Mouse (Mus musculus) embryonic facial prominence, embryonic 14.5 days (tissue): ENCODE measurements around the gene Tbc1d10b. TPM values are rescaled to one million over a fixed set of nuclear protein-coding genes. Genes with fewer than 3 reads are reported as not detected.
A peak's percentile ranks its signal among the peaks of the same experiment; 100 is the strongest.

Source experiments
- ATAC-seq: fragments of 200-750 bp; cut with Nextera tagmentation; 2 replicates; pipeline ENCODE4 v1.8.0; 2017; ENCODE audit warnings: low read depth, moderate number of reproducible peaks, moderate TSS enrichment
- DNase-seq: peaks from one replicate; pipeline ENCODE4 v3.0.0-alpha.2; 2015; ENCODE audit warnings: low spot score
- H3K27ac ChIP-seq: fragments of 300-500 bp; sonication (generic); replicated peaks from 2 replicates; pipeline ENCODE4 v1.5.1; 2014; ENCODE audit warnings: low read depth, mild to moderate bottlenecking, low read length, moderate library complexity
- H3K27me3 ChIP-seq: fragments of 300-500 bp; sonication (generic); replicated peaks from 2 replicates; pipeline ENCODE4 v1.6.1; 2014; ENCODE audit warnings: low read length; ENCODE audit not compliant: control insufficient read depth, insufficient read depth
- H3K36me3 ChIP-seq: fragments of 300-500 bp; sonication (generic); 2 replicates; pipeline ENCODE4 v1.6.1; 2014; ENCODE audit warnings: low read length, mixed read lengths; ENCODE audit not compliant: control insufficient read depth, insufficient read depth
- H3K4me1 ChIP-seq: fragments of 300-500 bp; sonication (generic); 2 replicates; pipeline ENCODE4 v1.6.1; 2014; ENCODE audit warnings: antibody characterized with exemption, low read length; ENCODE audit not compliant: control insufficient read depth, insufficient read depth
- H3K4me2 ChIP-seq: fragments of 300-500 bp; sonication (generic); 2 replicates; pipeline ENCODE4 v1.6.1; 2014; ENCODE audit warnings: low read depth, mild to moderate bottlenecking, low read length, moderate library complexity, mixed read lengths
- H3K4me3 ChIP-seq: fragments of 300-500 bp; sonication (generic); 2 replicates; pipeline ENCODE4 v1.5.1; 2014; ENCODE audit warnings: low read depth, mild to moderate bottlenecking, low read length
- H3K9ac ChIP-seq: fragments of 300-500 bp; sonication (generic); 2 replicates; pipeline ENCODE4 v1.6.1; 2014; ENCODE audit warnings: low read depth, mild to moderate bottlenecking, low read length, moderate library complexity, mixed read lengths
- H3K9me3 ChIP-seq: fragments of 300-500 bp; sonication (generic); 2 replicates; pipeline ENCODE4 v1.6.1; 2016; ENCODE audit warnings: low read length; ENCODE audit not compliant: control insufficient read depth
- WGBS: fragments of 180-500 bp; shearing (Covaris S2); extraction: QIAGEN DNeasy Blood & Tissue Kit; methylation state at CpG from one replicate; pipeline ENCODE4 v1.1.7; 2014; 5-methylcytosine and 5-hydroxymethylcytosine counted together
- polyA plus RNA-seq: library from polyadenylated mRNA; unstranded; fragments of >200 nt; fragmentation: Nextera tagmentation; extraction: Ambion mirVana; gene quantifications from 2 replicates; pipeline ENCODE4 v1.2.1, GENCODE M21; 2014

The Tbc1d10b gene
- polyA plus RNA-seq, 1 experiment from 2014 or later = 25.0 TPM

- Histone ChIP-seq H3K4me1 (no peaks in the 10 kb centered on the region), H3K36me3 (no peaks in the 10 kb centered on the region), H3K9ac (no peak overlapping the region), H3K27me3 (no peaks in the 10 kb centered on the region), H3K9me3 (no peaks in the 10 kb centered on the region), H3K27ac (no peak overlapping the region), H3K4me3 (no peak overlapping the region), H3K4me2 (no peak overlapping the region)
- 79% methylated on average over 6 of the region's 6 CpGs for WGBS
- DNase-seq (no peak), ATAC-seq (no peak)
Measured at GRCm38 (mm10) chr7:127220440-127220839, 12.2 kb upstream of the Tbc1d10b start.

GRCm38 (mm10) chr7:127218670-127219069 is 10.4 kb upstream of the Tbc1d10b start:
- Histone ChIP-seq H3K36me3 (no peaks in the 10 kb centered on the region), H3K27ac (no peak overlapping the region), H3K9ac (no peak overlapping the region), H3K4me2 (no peak overlapping the region), H3K27me3 (no peaks in the 10 kb centered on the region), H3K4me1 (no peaks in the 10 kb centered on the region), H3K9me3 (no peaks in the 10 kb centered on the region), H3K4me3 (no peak overlapping the region)
- ATAC-seq (no peak), DNase-seq (no peak)
- 88% methylated on average over 4 of the region's 4 CpGs for WGBS

GRCm38 (mm10) chr7:127217901-127218642 is 9.8 kb upstream of the Tbc1d10b start:
- no peak for ATAC-seq
- 77% methylated on average over 9 of the region's 10 CpGs for WGBS
- no peak overlapping the region for H3K9ac ChIP-seq

GRCm38 (mm10) chr7:127217475-127217874 is 9.2 kb upstream of the Tbc1d10b start:
- Histone ChIP-seq H3K4me2 (no peak overlapping the region), H3K4me1 (no peaks in the 10 kb centered on the region), H3K36me3 (no peaks in the 10 kb centered on the region), H3K9ac (no peak overlapping the region), H3K27me3 (no peaks in the 10 kb centered on the region), H3K4me3 (no peak overlapping the region), H3K27ac (no peak overlapping the region), H3K9me3 (no peaks in the 10 kb centered on the region)
- 83% methylated on average over 6 of the region's 6 CpGs for WGBS
- ATAC-seq (no peak), DNase-seq (no peak)

More at GRCm38 (mm10) chr7:127217901-127218642, 9.8 kb upstream of the Tbc1d10b start:
- H3K9me3 ChIP-seq = no peaks in the 10 kb centered on the region
- H3K4me2 ChIP-seq = no peak overlapping the region
- H3K27me3 ChIP-seq = no peaks in the 10 kb centered on the region
- no peaks in the 10 kb centered on the region for H3K36me3 ChIP-seq
- no peak overlapping the region for H3K4me3 ChIP-seq
- no peak overlapping the region for H3K27ac ChIP-seq
- no peak for DNase-seq
- no peaks in the 10 kb centered on the region for H3K4me1 ChIP-seq

- H3K36me3 ChIP-seq = no peaks in the 10 kb centered on the region
- H3K27ac ChIP-seq = no peak overlapping the region
- no peak overlapping the region for H3K9ac ChIP-seq
- no peaks in the 10 kb centered on the region for H3K9me3 ChIP-seq
- no peaks in the 10 kb centered on the region for H3K27me3 ChIP-seq
- 94% methylated on average over 4 of the region's 5 CpGs for WGBS
- H3K4me1 ChIP-seq = no peaks in the 10 kb centered on the region
- no peak overlapping the region for H3K4me2 ChIP-seq
- no peak for ATAC-seq
- DNase-seq = no peak
- H3K4me3 ChIP-seq = no peak overlapping the region
Measured at GRCm38 (mm10) chr7:127216307-127216706, 8.0 kb upstream of the Tbc1d10b start.

GRCm38 (mm10) chr7:127214981-127215871 is 7.0 kb upstream of the Tbc1d10b start:
- Histone ChIP-seq H3K27me3 (no peaks in the 10 kb centered on the region), H3K9me3 (no peaks in the 10 kb centered on the region), H3K4me1 (no peaks in the 10 kb centered on the region), H3K27ac (no peak overlapping the region), H3K4me3 (peak overlapping the region; percentile 32), H3K4me2 (peak overlapping the region; percentile 58), H3K9ac (peak overlapping the region; percentile 51), H3K36me3 (no peaks in the 10 kb centered on the region)
- 28% methylated on average over 26 of the region's 33 CpGs for WGBS
- ATAC-seq (peak; percentile 23), DNase-seq (peak; percentile 83)

- 25% methylated on average over 14 of the region's 21 CpGs for WGBS
- H3K27ac ChIP-seq = no peak overlapping the region
- peak overlapping the region; percentile 32 for H3K4me3 ChIP-seq
- H3K4me1 ChIP-seq = 0 out of 2 replicates have a peak, but pooled peaks cover 2% of the 10 kb centered on the region
- H3K4me2 ChIP-seq = peak overlapping the region; percentile 58
- no peaks in the 10 kb centered on the region for H3K36me3 ChIP-seq
- no peak for ATAC-seq
- peak; percentile 39 for DNase-seq
- H3K9me3 ChIP-seq = no peaks in the 10 kb centered on the region
- H3K27me3 ChIP-seq = no peaks in the 10 kb centered on the region
- peak overlapping the region; percentile 51 for H3K9ac ChIP-seq
Measured at GRCm38 (mm10) chr7:127214521-127214920, 6.3 kb upstream of the Tbc1d10b start.

- H3K9ac ChIP-seq = no peak overlapping the region
- H3K27ac ChIP-seq = no peak overlapping the region
- H3K4me2 ChIP-seq = peak overlapping the region; percentile 58
- no peaks in the 10 kb centered on the region for H3K36me3 ChIP-seq
- H3K4me3 ChIP-seq = 0 out of 2 replicates have a peak overlapping the region, but pooled peaks have one; percentile 32
- no peaks in the 10 kb centered on the region for H3K27me3 ChIP-seq
- 0 out of 2 replicates have a peak, but pooled peaks cover 4% of the 10 kb centered on the region for H3K4me1 ChIP-seq
- H3K9me3 ChIP-seq = no peaks in the 10 kb centered on the region
- ATAC-seq (no peak), DNase-seq (no peak)
- WGBS = 48% methylated on average over 12 of the region's 12 CpGs
Measured at GRCm38 (mm10) chr7:127213930-127214329, 5.7 kb upstream of the Tbc1d10b start.
